Mouse (Mus musculus) ES-CJ7 (cell line): ENCODE data around the gene Timm23.
"Not testable (repeated sequence)": the region's sequence is repeated elsewhere in the genome, so short reads cannot be mapped to it uniquely, and the experiment has no call there.

ENCODE experiments used
- DNase-seq: peaks from one replicate; pipeline ENCODE4 v3.0.0; 2011; ENCODE audit warnings: low read depth, low spot score

Timm23 gene

DNA sequence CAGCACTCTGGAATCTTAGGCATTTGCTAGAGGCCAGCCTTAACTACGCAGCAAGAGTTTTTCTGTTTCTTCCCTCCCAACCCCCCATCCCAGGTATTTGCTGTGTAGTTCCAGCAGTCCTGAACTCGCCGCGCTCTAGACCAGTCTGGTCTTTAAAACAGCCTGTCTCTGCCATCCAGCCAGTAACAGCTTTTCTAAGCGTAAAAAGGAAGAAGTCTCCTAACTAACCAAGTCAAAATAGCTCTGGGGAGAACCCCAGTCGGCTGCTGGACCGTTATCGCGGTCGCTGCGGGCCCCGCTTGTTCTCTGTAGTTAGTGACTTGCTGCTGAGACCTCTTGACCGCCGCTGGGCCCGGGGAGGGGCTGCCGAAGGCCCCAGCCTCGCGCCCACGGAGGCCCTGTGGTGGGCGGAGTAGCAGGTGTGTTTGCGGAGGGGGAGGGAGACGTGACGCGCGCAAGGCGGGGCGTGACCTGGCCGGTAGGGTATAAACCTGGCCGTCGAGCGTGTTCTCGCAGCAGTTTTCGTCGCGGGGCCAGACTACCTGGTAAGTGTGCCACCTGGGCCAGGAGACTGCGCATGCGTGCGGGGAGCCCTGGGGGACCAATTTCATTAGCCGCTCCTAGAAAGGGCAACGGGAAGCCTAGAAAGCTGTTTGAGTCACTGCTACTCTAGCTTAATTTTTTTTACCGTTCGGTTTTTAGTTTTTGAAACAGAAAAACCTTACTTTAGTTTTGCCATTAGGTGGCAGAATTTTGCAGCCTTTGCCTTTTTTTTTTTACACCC lies 36.2 kb downstream of the Timm23 start:
- DNase-seq: peak; percentile 96

DNA sequence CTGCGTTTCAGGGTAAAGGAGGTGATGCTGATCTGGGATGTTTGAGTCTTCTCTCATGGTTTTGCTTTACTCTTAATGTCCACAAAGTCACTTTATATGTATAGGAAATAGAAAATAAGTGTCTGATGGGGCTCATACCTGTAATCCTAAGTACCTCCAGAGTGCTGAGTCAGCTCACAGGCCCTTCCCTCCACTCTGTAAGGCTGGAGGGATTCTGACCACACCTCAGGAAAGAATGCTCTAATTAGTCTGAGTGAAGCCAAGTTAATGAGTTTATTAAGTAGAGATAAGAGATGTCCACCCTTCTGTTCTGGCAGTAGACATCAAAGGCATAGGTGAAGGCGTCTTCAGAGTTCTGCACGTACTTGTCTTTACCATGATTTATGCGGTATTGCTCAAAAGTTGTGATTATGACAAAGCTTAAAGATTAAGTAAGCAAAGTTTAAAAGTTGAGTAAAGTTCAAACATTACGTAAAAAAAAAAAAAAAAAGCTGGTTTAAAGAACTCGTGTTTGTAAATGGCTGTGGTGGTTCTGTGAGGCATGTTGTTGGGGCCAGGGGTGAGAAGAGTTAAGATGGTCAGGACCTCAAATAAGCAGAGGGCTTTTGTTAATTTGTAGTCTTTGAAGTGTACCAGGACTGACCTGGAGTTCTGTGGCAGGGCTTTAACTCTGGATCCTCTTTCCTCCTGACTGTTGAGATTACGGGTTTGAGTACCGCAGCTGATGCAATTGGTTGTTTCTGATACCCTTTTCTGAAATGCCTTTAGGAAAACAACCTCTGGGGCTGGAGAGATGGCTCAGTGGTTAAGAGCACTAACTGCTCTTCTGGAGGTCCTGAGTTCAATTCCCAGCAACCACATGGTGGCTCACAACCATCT lies 37.3 kb downstream of the Timm23 start:
- DNase-seq: no peak

DNA sequence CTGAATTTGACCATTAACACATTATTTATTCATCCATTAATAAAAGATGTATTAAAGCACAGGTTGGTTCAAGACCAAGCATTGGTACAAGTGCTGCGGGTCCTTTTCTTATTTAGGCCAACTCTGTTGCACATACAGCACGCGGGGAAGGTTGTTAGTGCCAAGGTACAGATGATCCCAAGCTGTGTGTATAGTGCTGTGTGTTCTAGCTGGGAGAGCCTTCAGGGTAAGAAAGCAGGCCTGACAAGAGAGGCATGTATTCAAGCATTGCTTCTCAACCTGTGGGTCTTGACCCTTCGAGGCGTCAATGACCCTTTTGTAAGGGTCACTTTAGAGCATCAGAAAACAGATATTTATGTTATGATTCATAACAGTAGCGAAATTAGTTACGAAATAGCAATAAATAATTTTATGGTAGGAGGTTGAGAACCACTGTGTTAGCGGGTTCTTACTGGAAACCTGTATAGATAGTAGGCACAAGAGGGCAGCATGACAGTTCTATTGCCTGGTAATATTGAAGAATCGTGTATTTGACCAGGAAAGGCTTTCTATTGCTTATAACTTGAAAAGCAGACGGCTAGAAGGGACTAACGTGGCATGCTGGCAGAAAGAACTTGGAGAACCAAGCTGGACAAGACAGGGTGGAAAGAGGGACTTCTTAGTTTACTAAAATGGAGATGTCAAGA lies 38.4 kb downstream of the Timm23 start:
- no peak for DNase-seq

DNA sequence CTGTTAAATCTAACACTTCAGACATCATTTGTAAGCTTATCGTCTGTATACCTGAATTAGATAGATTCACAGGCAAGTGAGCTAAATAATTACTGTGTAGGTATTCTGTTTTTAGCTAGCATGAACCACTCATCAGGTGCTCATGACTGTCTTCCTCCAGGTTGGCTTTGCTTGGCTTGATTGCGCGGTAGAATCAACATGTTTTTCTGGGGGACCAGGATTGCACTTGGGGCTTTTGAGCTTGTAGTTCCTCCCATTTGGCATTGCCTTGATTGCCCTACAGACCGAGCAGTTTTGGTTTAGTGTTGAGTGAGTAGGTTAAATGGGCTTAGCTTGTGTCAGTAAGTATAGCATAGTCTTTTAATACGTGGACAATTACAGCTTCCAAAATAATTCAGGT lies 39.5 kb downstream of the Timm23 start:
- DNase-seq: no peak

DNA sequence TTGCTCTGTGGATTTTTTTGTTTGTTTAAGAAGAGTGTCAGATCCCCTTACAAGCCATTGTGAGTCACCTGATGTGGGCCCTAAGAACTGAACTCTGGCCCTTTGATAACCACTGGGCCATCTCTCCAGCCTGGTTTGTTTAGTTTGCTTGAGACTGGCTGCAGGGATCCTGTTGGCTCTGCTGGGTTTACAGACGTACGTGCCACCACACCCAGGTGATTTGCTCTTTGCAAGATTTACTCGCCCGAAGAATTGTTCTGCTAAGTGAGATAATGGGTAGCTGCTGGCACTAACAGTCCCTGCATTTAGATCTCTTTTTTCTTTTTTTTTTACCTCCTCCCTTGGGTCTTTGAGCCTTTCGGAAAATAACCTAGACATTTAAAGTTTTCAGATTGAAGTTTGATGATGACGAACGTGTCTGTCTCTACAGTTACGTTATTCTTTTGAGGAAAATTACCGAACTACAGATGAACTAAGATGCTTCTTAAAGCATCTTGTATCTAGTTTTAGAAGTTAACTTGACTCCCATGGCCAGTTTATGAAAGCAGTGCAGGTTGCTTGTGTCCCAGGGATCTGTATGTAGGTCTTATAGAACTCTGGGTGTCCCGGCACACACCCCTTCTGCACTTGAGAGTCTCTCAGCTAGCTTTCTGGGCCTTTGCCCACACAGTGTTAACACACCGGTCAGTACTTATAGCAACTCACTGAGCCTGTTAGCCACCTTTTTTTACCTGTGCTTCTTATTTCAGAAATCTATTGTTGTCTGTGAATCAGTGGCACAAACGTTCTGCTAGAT lies 40.4 kb downstream of the Timm23 start:
- peak; percentile 46 for DNase-seq

DNA sequence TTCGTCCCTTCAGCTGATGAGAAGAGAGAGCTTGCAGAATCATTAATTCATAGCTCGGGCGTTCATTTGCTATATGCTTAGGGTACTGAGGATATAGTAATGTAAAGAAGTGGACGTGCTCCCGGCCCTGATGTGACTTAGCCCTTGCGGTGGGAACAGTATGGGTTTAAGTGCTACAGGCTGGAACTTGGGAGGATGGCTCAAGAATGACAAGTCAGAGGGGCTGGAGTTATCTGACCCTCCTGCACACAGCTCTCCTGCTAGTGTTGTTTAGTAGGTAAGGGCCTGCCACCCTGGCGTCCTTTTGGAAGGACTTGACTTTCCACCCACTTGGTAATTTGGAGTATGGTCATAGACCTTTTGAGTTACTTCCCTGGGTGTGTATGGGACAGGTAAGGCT lies 41.1 kb downstream of the Timm23 start:
- DNase-seq: no peak

DNA sequence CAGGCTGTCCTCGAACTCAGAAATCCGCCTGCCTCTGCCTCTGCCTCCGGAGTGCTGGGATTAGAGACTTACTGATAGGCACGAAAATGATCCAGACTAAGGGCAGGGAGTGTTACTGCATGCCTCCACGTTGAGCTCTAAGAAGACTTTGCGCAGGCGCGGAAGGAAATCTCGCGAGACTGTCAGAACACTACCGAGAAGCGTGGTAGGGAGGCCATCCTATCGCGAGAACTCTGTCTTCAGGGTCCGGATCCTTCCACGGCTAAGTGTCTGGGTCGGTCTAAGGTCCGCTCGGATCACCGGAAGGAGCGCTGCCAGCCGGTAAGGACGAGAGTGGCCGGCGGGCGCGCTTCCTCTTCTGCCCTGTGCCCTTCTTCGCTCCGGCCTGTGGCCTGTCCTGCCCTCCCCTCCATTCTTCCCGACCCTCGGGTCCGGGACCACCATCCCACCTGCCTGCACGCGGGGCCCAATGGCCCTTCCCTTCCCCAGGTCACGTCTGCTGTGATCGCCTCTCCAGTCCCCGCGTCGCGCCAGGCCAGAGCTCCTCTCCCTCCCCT lies 41.9 kb downstream of the Timm23 start, which contains the start of gene Ncoa4:
Gene Ncoa4 (plus strand): TSS at position 176 of the 557 bp plus-strand sequence.
- peak; percentile 98 for DNase-seq

DNA sequence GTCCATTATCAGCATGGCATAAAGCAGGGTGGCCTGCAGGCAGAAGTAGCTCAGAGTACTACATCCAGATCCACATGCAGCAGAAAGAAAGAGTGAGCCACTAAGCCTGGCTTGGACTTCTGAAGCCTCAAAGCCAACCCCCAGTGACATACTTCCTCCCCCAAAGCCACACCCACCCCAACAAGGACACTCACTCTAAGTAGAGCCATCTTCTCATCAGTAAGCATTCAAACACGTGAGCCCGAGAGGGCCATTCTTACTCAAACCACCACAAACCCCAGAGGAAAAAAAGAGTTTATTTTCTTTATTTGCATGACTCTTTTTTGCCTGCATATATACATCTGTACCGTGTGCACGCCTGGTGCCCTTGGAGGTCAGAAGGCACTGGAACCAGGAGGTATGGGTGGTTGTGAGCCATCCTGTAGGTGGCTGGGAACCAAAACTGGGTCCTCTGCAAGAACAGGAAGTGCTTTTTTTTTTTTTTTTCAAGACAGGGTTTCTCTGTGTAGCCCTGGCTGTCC lies 42.5 kb downstream of the Timm23 start:
- peak; percentile 90 for DNase-seq

DNA sequence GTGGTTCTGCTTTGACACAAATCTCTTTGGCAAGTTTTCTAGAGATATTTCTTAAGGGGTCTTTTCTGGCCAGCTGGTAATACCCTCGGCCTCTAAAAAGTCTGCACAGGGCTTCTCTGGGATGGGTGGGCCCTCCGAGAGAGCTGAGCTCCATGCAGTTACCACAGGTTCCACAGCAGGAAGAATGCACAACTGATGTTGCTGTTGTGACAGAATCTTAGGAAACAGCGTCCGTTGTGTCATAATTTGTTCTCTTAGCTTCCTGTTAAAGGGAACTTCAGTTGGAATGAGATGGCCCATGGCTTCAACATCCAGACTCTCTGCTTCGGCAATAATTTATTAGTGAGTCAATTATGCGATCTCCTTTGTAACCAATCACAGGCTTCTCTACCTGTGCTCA lies 46.9 kb downstream of the Timm23 start:
- no peak for DNase-seq

DNA sequence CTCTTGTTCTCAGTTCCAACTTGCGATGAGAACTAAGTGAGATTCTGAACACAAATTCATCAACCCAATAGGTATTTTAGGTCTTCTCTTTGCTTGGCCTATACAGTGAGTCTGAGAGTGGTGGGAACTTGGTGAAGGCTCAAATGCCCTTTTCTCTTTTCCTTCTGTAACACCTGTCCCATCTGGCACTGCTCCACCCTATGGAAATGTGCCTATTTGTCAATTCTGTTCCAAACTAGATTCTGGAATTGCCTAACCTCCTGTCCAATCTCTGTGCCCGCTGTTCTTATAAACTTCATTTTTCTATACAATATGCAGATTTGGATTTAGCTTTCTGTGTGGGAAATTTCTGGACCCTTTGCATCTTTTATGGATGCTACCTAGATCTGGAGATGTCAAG lies 48.5 kb downstream of the Timm23 start:
- no peak for DNase-seq

DNA sequence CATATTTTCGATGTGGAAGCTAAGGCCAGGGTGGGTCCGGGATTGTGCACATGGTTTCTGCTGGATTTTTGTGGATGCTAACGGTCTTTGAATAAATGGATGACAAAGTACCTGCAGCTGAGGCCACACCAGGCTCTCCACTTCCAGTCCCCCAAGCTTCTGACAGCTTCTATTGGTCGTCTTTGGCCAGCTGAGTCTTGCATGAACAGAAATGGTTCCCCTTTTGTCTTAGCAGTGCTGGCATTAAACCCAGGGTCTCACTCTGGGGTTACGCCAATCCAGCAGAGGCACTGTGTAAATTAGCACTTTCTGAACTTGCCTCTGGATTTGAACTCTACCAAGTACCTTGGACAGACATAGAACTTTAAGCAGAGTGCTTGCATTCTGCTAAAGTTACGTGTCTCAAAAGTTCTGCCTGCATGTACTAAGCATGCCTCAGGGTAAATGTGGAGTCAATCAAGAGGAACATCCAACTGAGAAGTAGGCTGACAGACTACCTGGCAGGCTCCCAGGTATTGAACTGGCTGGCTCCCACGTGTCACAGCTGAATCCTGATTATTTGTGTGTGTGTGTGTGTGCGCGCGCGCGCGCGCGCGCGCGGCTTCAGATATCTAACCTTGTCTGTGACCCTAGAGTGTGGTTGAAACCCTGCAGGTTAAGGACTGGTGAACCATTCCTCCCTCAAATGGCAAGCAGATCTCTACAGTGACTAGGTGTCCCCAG lies 49.3 kb downstream of the Timm23 start:
- DNase-seq: no peak

DNA sequence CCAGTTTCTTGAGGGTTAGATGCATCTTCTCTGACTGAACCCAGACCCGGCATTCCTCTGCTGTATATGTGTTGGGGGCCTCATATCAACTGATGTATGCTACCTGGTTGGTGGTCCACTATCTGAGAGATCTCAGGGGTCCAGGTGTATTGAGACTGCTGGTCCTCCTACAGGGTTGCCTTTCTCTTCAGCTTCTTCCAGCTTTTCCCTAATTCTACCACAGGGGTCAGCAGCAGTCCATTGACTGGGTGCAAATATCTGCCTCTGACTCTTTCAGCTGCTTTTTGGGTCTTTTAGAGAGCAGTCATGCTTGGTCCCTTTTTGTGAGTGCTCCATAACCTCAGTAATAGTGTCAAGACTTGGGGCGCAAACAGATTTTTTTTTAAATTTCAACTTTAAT lies 50.8 kb downstream of the Timm23 start:
- DNase-seq: no peak

DNA sequence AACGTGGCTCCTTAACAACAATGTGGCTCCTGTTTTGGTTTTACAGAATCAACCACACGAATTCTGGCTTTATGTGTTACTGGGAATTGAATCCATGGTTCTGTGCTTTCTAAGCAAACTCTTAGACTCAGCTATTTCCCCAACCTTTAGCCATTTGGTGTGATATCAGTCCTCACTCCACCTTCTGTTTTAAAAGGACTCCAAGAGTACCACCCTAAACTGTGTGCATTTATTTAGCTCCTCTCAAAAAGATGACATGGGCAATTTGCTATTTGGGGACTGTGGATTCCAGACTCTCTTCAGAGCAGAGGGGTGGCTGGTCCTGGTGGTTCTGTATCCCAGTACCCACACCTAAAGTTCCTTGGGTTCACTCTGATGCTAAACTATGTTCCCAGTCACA lies 55.1 kb downstream of the Timm23 start:
- DNase-seq: no peak

DNA sequence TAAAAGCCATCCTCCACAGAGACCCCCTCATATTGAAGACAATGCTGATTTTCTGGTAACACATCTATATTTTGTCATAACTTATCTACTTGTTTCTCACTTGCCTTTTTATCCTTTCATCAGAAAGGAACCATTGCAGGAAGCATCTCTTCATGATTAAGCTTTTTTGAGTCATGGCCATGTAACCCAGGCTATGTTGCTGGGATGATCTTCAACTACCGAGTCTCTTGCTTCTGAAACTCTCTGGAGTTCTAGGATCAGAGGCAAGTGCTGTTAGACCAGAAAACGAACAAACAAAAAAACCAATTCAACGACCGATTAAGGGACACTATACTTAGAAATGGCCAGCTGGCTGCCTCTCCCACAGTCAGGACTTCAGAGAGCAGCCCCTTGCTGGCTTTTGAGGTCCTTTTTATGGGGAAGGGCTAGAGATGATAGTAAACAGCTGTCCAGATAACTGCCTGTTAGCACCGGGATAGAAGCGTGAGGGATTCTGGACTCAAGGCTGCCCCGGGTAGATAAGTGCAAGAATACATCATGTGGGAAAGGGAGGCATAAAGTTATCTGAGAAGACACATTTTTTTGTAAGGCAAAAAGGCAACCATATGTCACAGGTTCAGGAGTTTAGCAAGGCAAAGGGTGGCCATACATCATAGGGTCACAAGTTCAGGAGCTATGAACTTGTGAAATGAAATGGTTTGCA lies 55.7 kb downstream of the Timm23 start:
- no peak for DNase-seq

DNA sequence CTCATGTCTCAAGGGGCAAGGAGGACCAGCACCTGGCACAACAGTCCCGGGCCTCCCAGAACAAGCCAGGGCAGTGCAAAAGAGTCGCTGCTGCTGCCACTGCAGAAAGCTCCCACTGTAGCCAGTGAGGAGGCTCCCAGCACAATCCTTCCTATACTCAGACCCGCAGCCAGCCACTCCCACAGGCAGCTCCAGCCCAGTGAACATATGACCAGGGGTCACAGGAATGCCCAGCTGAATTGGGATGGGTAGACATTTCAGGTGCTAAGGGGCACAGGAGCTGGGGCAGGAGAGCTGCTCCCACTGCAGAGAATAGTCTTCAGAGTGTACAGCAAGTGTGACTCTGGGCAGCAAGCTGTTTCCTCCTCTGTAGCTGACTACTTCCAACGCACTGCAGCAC lies 56.3 kb downstream of the Timm23 start:
- no peak for DNase-seq

DNA sequence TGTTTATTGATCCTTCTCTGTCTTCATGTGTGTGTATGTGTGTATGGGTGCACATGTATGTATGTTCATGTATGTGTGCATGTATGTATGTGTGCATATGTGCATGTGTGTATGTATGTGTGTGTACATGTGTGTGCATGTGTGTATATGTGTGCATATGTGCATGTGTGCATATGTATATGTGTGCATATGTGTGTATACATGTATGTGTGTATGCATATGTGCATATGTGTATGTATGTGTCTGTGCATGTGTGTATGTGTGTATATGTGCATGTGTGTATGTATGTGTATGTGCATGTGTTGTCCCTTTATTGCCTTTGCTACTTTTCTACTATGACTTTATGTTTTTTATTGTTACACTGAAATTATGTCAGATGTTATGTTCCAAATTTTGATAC lies 57.0 kb downstream of the Timm23 start:
- DNase-seq: no peak

DNA sequence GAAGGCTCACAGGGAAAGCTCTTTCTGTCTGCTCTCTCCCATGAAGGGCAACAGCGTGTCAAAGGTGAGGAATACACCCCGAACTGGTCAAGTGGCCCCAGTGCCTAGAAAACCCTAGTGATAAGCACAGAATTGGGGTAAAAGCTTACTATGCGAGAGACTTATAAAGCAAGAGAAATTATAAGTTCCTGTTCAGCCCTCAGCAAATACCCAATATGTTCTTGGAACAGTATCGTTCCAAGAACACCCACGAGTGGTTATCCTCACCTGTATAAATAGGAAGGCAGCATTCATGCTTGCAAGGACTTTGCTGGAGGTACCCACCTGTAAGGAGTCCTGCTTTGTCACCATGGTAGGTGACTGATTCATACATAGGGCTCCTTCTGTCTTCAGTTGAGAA lies 60.0 kb downstream of the Timm23 start, which contains the start of gene Msmb:
Gene Msmb (plus strand): TSS at position 301 of the 400 bp plus-strand sequence.
- no peak for DNase-seq

DNA sequence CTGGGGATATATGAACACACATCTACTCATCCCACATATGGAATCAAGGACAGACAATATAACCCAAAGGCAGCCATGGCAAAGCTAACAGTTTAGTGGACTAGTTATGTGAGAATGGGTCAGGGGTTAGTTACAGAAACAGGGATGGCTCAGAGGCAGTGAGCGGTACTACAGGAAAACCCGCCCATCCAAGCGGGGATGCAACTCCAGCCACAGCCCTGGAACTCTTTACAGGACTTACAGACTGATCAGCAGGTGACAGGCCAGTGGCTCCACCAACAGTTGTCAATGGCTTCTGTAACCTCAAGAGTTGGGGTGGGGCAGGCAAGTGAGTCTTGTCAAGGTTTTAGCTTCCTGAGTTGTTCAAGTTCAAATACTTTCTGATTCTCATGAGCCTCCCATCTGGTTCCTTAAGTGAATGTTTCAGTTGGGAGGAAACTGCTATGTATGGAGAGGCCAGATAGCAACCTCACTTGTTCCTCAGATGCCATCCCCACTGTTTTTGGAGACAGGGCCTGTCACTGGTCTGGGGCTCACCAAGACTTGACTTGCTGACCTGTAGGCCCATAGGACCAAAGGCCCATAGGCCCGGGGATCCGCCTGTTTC lies 61.2 kb downstream of the Timm23 start:
- DNase-seq: peak; percentile 63

DNA sequence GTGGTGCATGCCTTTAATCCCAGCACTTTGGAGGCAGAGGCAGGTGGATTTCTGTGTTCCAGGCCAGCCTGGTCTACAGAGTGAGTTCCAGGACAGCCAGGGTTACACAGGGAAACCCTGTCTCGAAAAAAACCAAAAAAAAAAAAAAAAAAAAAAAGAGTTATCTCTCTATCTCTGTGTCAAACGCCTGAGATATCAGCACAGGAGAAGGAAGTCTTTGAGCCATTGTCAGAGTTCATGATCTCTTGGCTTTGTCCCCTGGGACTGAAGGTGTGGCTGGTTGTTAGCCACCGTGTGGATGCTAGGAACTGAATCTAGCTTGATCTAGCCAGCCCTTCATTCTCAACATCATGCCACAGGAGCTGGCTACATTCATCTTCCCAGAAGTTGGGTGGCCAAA lies 65.2 kb downstream of the Timm23 start:
- not testable (repeated sequence) for DNase-seq
